Mouse (Mus musculus): Measurements from ENCODE around the gene Gna13. TPM values are rescaled to one million over a fixed set of nuclear protein-coding genes. Genes with fewer than 3 reads are reported as not detected.

Gene Gna13
- polyA plus RNA-seq (2012; ENCODE audit: low replicate concordance): 26.4 and 84.3 TPM in 2 replicates

DNA sequence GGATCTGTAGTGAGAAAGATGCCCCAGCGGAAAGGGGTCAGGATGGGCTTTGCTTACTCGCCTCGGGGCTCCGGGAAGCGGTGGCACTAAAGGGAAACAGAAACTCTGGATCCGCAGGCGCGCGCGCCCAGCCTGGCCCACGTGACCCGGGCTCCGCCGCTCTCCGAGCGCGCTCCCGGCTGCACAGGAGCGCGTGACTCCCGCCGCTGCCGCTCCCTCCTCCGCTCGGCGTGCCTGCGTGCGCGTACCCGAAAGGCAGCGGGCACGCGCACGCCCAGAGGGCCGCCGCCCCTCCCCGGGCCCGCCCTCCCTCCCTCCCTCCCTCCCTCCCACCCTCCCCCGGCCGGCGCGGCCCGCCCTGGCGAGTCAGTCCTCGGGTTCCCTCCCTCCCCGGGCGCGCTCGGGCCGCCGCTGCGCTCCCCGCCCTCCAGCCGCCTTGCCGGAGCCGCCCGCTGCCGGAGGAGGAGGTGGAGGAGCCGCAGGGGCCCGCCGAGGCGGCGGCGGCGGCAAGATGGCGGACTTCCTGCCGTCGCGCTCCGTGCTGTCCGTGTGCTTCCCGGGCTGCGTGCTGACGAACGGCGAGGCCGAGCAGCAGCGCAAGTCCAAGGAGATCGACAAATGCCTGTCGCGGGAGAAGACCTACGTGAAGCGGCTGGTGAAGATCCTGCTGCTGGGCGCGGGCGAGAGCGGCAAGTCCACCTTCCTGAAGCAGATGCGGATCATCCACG is at the start of gene Gna13:
Gna13 (plus strand) TSS at position 369 of the 728 bp plus-strand sequence.

DNA sequence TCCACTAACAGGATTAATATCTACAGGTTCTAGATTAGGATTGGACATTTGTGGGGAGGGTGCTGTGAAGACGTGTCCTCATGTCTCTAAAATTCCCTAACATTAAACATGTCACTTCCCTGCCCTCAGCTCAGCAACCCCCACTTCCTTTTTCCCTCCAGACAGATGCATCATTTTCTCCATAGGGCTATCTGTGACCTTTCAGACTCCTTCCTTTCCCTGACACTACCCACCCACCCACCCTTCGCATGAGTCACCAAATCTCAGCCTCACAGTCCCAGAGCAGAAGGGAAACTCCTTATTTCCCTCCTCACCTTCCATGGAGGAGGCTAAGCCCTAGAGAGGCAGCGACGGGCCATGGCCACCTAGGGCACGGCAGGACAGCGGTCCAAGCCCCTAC is 51.0 kb downstream of the Gna13 start, which contains the start of gene 9930022D16Rik:
9930022D16Rik (plus strand) TSS at position 301 of the 400 bp plus-strand sequence.

GRCm38 (mm10) chr11:109425392-109426271 is 63.0 kb downstream of the Gna13 start, which contains the start of gene Amz2:
TSS of gene Amz2 (plus strand) at chr11:109425946.

Other genes with a start within 250 kb of the Gna13 start
- not detected in 2 replicates for gene E030025P04Rik, start 218.5 kb upstream of the Gna13 start, polyA plus RNA-seq (2012; ENCODE audit: low replicate concordance)
- gene Rgs9, start 64.7 kb upstream of the Gna13 start, polyA plus RNA-seq (2012; ENCODE audit: low replicate concordance): 0.07 and 0.23 TPM in 2 replicates
- not detected in 2 replicates for gene 9930022D16Rik, start 51.1 kb downstream of the Gna13 start, polyA plus RNA-seq (2012; ENCODE audit: low replicate concordance)
- 2.4 and 6.7 TPM in 2 replicates for gene Amz2, start 63.1 kb downstream of the Gna13 start, polyA plus RNA-seq (2012; ENCODE audit: low replicate concordance)
- gene Arsg, start 110.5 kb downstream of the Gna13 start, polyA plus RNA-seq (2012; ENCODE audit: low replicate concordance): 0.60 and 2.1 TPM in 2 replicates
- 90.7 and 104 TPM in 2 replicates for gene Slc16a6, start 110.8 kb downstream of the Gna13 start, polyA plus RNA-seq (2012; ENCODE audit: low replicate concordance)
- 47.4 and 51.0 TPM in 2 replicates for gene Wipi1, start 249.1 kb downstream of the Gna13 start, polyA plus RNA-seq (2012; ENCODE audit: low replicate concordance)